Mouse (Mus musculus) gastrocnemius, adult 18-20 months (tissue): Measurements from ENCODE around the gene Ppm1l. TPM values are rescaled to one million over a fixed set of nuclear protein-coding genes. Genes with fewer than 3 reads are reported as not detected.

Experiments used
- DNase-seq: peaks from one replicate; pipeline ENCODE4 v3.0.0; 2021; ENCODE audit warnings: low spot score
- long read RNA-seq, 2 experiments: library from polyadenylated mRNA; stranded (forward); transcript quantifications; one replicate each; pipeline ENCODE4 v2.0.0; 2021
- total RNA-seq, 2 experiments: library from RNA; stranded (reverse); gene quantifications; 2 replicates each; pipeline ENCODE4 v1.2.3; 2021

Gene Ppm1l
- 100 to 1,000 TPM in 1 of 2 experiments, 10 to 100 TPM in 1; 96.4 to 102 TPM for total RNA-seq
- long read RNA-seq, experiment 1, full-length matches to known transcripts, result 117 of 153 reads
- long read RNA-seq, experiment 1, partial matches to known transcripts, result 1 of 153 reads
- long read RNA-seq, experiment 1, other reads (novel, unspliced or antisense), result 35 of 153 reads
- long read RNA-seq, experiment 2, full-length matches to known transcripts, result 83 of 103 reads
- long read RNA-seq, experiment 2, partial matches to known transcripts, result 0 of 103 reads
- long read RNA-seq, experiment 2, other reads (novel, unspliced or antisense), result 20 of 103 reads

GRCm38 (mm10) chr3:69316391-69317195, at the start of gene Ppm1l:
Gene Ppm1l, plus strand, starts transcription at chr3:69316861.
- peak; percentile 92 for DNase-seq

DNA sequence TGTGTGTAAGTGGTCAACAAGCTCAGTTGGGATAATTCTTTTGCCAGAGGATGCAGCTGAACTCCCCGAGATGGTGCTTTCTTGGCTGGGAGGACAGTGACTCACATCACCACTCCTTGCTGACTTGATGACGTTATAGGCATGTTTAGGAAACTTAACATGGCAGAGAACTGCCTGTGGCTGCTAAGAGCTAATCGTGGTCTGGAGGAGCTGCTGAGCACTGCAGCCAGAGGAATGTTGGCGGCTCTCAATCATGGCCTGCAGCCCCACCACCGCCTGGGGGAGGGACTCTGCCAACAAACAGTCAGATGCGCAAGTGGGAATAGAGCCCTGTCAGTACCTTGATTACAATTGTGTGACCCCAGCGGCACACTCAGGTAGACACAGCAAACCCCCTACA, 44.8 kb upstream of the Ppm1l start:
- DNase-seq, result peak; percentile 70

DNA sequence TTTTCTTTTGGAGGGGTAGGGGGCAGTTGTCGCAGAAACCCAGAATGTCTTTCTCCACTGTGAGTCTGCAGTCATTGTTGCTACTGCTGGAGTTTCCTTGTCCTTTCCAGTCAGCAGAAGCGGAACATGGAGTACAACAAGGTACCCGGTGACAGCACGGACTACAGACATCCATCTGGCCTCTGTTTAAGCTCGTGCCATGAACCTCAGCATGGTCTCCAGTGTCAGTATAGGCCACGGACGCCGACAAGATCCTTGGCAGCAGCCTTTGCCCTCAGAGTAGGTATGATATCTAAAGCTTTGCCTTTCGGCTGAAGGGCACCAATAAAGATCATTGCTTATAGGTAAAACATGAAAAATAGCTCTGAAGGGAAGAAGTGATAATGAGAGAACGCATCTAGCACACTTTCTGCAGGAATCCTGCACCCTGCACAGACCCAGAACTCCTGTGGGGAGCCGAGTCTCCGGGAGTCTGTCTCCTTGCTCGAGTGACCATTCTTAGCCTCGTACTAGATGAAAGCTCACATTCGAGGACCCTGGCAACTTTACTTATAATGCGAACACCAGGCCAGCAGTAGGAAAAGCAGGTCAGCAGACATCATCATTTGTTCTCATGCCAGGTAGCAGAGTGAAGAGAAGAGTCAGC, 42.5 kb upstream of the Ppm1l start:
- no peak for DNase-seq

- no peak for DNase-seq
Measured at GRCm38 (mm10) chr3:69274664-69275312, 41.9 kb upstream of the Ppm1l start.

DNA sequence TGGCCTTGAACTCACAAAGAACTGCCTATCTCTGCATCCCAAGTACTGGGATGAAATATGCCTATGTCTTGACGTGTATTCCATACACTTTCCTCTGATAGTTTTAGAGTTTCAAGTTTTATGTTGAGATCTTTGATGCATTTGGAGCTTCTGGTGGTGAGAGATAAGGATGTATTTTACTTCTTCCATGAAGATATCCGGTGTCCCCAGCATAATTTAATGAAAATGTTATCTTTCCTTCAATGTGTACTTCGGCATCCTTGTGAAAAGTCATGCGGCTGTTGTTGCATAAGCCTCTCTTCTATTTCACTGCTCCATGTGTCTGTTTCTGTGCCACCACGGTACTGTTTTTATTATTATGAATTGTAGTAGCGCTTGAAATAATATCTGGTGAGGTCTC, 38.0 kb upstream of the Ppm1l start:
- no peak for DNase-seq

DNA sequence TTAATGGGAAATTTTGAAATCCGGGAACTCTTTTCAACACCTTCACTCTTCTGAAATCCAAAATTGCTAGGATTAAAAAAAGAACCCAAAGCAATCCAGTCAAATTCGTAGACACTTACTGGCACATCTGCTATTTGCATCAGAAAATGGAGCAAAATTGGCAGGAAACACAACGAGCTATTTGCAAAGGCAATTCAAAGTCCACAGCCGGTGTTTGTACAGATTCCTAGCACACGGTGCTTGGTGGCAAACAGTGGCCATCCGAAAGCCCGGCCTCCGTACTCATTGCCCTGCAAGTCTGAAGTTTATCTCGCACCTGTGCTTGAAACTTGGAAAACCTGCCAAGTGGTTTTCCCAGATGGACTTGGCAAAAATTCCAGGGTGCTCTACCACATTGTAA, 34.3 kb upstream of the Ppm1l start:
- DNase-seq, result no peak

DNA sequence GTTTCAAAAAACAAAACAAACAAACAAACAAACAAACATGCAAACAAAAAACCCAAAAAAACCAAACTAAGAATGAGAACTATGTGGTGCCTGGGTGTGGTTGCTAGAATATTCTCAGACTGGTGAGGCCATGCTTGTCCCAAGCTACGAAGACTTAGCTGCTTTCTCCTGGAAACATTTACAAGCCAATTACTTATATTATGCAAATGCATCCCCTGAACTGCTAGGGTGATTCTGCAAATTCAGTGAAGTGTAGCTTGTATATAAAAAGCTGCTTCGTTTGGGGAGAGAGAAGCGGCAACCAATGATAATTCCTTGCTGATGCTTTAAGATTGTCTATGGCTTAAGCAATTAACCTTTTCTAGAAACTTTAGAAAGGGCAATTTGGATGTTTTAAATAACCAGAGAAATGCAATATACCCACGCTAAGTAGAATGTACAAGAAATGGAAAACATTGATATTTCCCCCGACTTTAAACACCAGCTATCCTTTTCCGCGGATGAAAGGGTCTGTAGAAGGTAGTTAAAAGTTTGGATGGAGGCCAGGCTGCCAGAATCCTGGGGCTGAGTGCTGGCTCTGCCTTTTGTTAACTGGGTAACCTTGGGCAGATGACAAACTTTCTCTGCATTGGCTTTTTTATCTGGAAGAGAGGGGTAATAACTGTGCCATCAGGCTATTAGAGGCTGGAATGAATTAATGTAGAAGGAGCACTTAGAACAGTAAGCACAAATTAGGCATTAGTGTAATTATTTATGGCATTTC, 33.4 kb upstream of the Ppm1l start:
- no peak for DNase-seq

- DNase-seq, result peak; percentile 42
Measured at GRCm38 (mm10) chr3:69289833-69290232, 26.8 kb upstream of the Ppm1l start.

GRCm38 (mm10) chr3:69290294-69290693, 26.4 kb upstream of the Ppm1l start:
- peak; percentile 88 for DNase-seq

DNA sequence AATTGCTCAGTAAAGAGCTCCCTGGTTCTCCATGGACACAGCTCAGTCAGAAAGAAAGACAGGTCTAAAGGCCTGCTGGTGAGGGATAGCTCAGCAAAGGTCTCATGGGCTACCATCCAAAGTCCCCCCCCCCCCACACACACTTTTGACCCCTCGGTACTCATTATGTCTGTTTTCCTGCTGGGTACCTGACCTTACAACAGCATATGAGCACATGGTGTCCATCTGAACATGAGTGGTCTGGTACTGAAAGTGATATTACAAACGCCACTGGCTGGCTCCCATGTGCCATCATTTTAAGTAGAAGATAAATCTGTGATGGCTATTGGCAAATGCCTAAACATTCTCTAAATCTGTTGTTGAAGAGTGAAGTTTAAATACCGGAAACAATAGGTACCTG, 25.8 kb upstream of the Ppm1l start:
- no peak for DNase-seq

- DNase-seq, result no peak
Measured at GRCm38 (mm10) chr3:69292628-69293027, 24.0 kb upstream of the Ppm1l start.

GRCm38 (mm10) chr3:69296270-69296669, 20.4 kb upstream of the Ppm1l start:
- DNase-seq, result no peak

DNA sequence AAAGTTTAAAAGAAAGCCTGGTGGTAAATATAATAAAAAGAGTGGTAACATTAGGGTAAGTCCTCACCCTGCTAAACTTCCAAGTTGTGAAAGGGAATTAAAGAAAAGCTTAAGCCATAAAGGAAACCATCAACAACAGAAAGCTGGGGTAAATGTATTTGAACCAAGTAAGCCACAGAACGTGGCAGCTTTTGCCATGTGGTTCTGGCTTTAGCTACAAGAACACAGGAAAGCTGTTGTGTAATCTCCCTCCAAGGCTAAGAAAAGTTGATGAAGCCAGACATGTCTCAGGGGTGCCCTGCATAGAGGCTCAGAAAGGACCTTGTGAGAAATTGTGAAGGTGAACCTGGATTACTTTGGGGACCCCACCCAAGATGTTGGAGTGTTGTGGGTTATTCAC, 16.5 kb upstream of the Ppm1l start:
- no peak for DNase-seq

DNA sequence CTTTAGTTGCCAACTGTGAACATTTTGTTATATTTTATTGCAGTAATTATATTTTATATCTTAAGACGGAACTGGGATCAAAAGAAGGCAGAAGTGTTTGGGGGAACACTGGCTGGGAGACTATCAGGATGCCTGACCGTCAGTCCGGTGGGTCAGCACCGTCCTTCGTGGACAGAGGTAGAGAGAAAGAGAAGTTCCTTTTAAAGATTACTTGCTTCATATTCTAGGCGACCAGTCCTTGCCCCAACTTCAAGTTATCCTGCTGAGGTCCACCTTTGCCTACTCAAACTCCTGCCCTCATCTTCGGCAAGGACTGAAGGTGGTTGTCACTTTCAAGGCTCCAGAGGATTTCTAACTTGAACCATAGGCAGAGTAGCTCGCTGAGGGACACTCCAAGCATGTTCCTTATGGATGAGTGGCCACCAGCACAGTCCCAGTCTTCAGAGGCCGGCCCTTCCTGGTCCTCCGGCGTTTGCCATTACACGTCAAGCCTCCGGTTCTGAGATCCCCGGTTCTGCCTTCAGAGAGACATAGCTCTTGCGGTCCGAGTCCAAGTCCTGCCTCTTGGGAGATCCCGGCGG, 761 bp upstream of the Ppm1l start:
- DNase-seq, result no peak

GRCm38 (mm10) chr3:69317251-69318125, 827 bp downstream of the Ppm1l start:
- peak; percentile 9 for DNase-seq

- DNase-seq, result peak; percentile 25
Measured at GRCm38 (mm10) chr3:69318131-69318951, 1.7 kb downstream of the Ppm1l start.

- no peak for DNase-seq
Measured at GRCm38 (mm10) chr3:69319061-69319720, 2.5 kb downstream of the Ppm1l start.

GRCm38 (mm10) chr3:69323982-69324381, 7.3 kb downstream of the Ppm1l start:
- DNase-seq, result no peak
